Mouse (Mus musculus) embryonic facial prominence, embryonic 11.5 days (tissue): ENCODE results near the gene Hnf4a. TPM values are rescaled to one million over a fixed set of nuclear protein-coding genes. Genes with fewer than 3 reads are reported as not detected.

ENCODE experiments used
- ATAC-seq: fragments of 200-750 bp; cut with Nextera tagmentation; replicated peaks from 2 replicates; pipeline ENCODE4 v1.8.0; 2017; ENCODE audit warnings: low read depth; ENCODE audit not compliant: insufficient number of reproducible peaks, low FRiP score, low TSS enrichment
- DNase-seq: peaks from one replicate; pipeline ENCODE4 v3.0.0-alpha.2; 2015; ENCODE audit warnings: low spot score
- H3K27ac ChIP-seq: fragments of 300-500 bp; sonication (generic); replicated peaks from 2 replicates; pipeline ENCODE4 v1.5.1; 2014; ENCODE audit warnings: mild to moderate bottlenecking, low read depth, low read length, control low read depth
- H3K27me3 ChIP-seq: fragments of 300-500 bp; sonication (generic); 2 replicates; pipeline ENCODE4 v1.6.1; 2014; ENCODE audit warnings: mild to moderate bottlenecking, low read length, moderate library complexity, mixed read lengths; ENCODE audit not compliant: control insufficient read depth, insufficient read depth
- H3K36me3 ChIP-seq: fragments of 300-500 bp; sonication (generic); replicated peaks from 2 replicates; pipeline ENCODE4 v1.6.1; 2014; ENCODE audit warnings: low read depth, mild to moderate bottlenecking, low read length, moderate library complexity, mixed read lengths; ENCODE audit not compliant: control insufficient read depth, insufficient read depth
- H3K4me1 ChIP-seq: fragments of 300-500 bp; sonication (generic); 2 replicates; pipeline ENCODE4 v1.6.1; 2014; ENCODE audit warnings: low read length, mixed read lengths; ENCODE audit not compliant: control insufficient read depth, insufficient read depth
- H3K4me2 ChIP-seq: fragments of 300-500 bp; sonication (generic); 2 replicates; pipeline ENCODE4 v1.6.1; 2014; ENCODE audit warnings: low read depth, mild to moderate bottlenecking, control low read depth, low read length, moderate library complexity
- H3K4me3 ChIP-seq: fragments of 300-500 bp; sonication (generic); 2 replicates; pipeline ENCODE4 v1.5.1; 2014; ENCODE audit warnings: low read depth, low read length, control low read depth
- H3K9ac ChIP-seq: fragments of 300-500 bp; sonication (generic); replicated peaks from 2 replicates; pipeline ENCODE4 v1.6.1; 2014; ENCODE audit warnings: mild to moderate bottlenecking, control low read depth, low read length
- H3K9me3 ChIP-seq: fragments of 300-500 bp; sonication (generic); replicated peaks from 2 replicates; pipeline ENCODE4 v1.6.1; 2016; ENCODE audit warnings: mild to moderate bottlenecking, low read length, inconsistent platforms, mixed read lengths; ENCODE audit not compliant: control insufficient read depth
- WGBS: fragments of 180-500 bp; shearing (Covaris S2); extraction: QIAGEN DNeasy Blood & Tissue Kit; methylation state at CpG from one replicate; pipeline ENCODE4 v1.1.7; 2014; 5-methylcytosine and 5-hydroxymethylcytosine counted together
- polyA plus RNA-seq: library from polyadenylated mRNA; unstranded; fragments of >200 nt; fragmentation: Nextera tagmentation; extraction: Ambion mirVana; gene quantifications from 2 replicates; pipeline ENCODE4 v1.2.1, GENCODE M21; 2014

Hnf4a gene
- polyA plus RNA-seq, 1 experiment from 2014 or later = not detected

DNA sequence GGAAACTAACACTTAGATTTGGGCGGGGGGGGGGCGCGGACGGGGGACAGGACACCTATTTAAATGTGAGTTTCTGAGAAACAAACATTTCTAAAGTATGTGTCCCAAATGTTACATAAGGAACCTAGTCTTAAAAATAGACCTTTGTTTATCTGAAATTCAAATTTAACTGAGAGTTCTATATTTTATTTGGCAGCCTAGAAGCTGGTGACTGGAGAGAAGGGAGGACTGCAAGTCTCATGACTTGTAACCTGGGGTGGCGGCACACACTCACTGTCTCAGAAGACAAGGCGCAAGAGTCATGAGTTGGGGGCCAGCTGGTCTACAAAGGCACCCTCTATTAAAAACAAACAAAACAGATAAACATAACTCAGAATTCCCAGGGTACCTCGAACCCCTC, 94.5 kb downstream of the Hnf4a start:
- no peaks in the 10 kb centered on the region for H3K36me3 ChIP-seq
- no peak overlapping the region for H3K4me3 ChIP-seq
- no peaks in the 10 kb centered on the region for H3K9me3 ChIP-seq
- H3K9ac ChIP-seq = no peak overlapping the region
- no peaks in the 10 kb centered on the region; the same call in 1 of the 2 replicates for H3K4me1 ChIP-seq
- H3K27me3 ChIP-seq = no peaks in the 10 kb centered on the region
- no peak overlapping the region for H3K27ac ChIP-seq
- H3K4me2 ChIP-seq = no peak overlapping the region
- no peak for DNase-seq
- 91% methylated on average over 7 of the region's 7 CpGs for WGBS
- no peak for ATAC-seq

DNA sequence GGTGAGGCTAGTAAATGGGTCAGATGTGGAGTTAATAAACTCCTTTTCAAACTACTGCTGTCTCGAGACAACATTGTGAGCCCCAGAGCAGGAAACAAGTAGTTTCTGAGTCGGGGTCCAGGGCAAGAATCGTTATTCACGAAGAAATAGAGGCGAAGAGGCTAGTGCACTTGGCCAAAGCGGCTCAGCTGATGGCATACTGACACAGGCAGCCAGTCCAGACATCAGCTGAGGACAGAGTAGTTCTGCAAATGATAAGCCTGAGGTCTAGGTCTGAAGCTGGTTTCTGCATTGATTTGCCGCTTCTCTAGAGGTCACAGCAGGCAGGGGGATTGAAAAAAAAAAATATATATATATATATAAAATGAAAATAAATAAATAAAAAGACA, 95.1 kb downstream of the Hnf4a start:
- Histone ChIP-seq H3K9me3 (no peaks in the 10 kb centered on the region), H3K4me2 (peak overlapping the region; percentile 16), H3K27ac (no peak overlapping the region), H3K9ac (peak overlapping the region; percentile 13; the same call in 1 of the 2 replicates), H3K36me3 (no peaks in the 10 kb centered on the region), H3K4me1 (no peaks in the 10 kb centered on the region; the same call in 1 of the 2 replicates), H3K27me3 (no peaks in the 10 kb centered on the region), H3K4me3 (peak overlapping the region; percentile 65; the same call in 1 of the 2 replicates)
- 77% methylated on average over 7 of the region's 7 CpGs for WGBS
- no peak for ATAC-seq
- DNase-seq = no peak

DNA sequence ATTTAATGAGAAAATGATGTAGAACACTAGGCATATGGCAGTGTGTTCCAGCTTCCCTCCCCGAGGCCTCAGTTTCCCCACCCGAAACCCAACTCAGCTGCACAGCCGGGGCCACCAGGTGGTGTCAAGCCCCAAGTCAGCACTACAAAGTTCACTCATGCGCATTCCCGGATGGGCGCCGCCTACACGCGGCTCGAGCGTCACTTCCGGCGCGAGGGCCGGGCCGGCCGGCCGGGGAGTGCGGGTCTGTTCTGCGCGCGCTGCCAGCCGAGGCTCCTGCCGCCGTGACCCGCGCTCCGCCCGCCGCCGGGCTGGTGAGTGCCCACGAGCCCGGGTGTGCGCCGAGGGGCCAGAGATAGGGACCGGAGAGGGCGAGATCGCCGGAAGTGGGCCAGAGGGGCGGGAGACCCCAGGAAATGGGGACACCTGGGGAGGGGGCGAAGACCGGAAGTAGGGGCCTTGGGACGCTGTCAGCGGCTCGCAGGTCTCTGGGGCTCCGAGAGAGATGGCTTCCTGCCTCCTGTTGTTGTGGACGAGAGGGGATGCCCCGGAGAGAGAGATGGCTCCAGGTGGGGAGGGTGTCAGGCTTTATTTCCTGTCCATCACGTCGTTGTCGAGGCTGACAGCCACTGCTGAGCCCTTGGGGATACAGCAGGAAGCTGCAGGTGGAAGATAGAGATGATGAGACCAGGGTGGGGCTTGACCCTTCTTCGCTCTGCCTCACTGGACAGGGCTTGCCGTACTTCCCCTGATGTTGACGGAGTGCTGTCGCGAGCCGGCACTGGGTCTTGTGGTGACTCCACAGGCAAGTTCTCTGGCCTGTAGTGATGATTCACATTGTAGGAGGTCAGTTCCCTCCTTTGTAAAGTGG, 95.7 kb downstream of the Hnf4a start, which contains the start of gene Ttpal:
Ttpal (plus strand) TSS at position 214 of the 871 bp plus-strand sequence.
- H3K9me3 ChIP-seq = no peaks in the 10 kb centered on the region
- H3K4me3 ChIP-seq = peak within 1 kb of the TSS; percentile 65
- peak within 1 kb of the TSS; percentile 93 for H3K9ac ChIP-seq
- ATAC-seq (peak; percentile 91), DNase-seq (peak; percentile 92)
- H3K4me2 ChIP-seq = peak within 1 kb of the TSS; percentile 90
- H3K4me1 ChIP-seq = no peaks in the 10 kb centered on the region; the same call in 1 of the 2 replicates
- H3K27ac ChIP-seq = peak within 1 kb of the TSS; percentile 78; the same call in 1 of the 2 replicates
- WGBS = 2% methylated on average over 57 of the region's 57 CpGs
- H3K27me3 ChIP-seq = no peaks in the 10 kb centered on the region
- no peaks in the 10 kb centered on the region for H3K36me3 ChIP-seq

- H3K4me2 ChIP-seq = no peak overlapping the region
- H3K27me3 ChIP-seq = no peaks in the 10 kb centered on the region
- no peak for ATAC-seq
- H3K9ac ChIP-seq = no peak overlapping the region
- no peaks in the 10 kb centered on the region; the same call in 1 of the 2 replicates for H3K4me1 ChIP-seq
- WGBS = 81% methylated on average over 7 of the region's 7 CpGs
- H3K36me3 ChIP-seq = no peaks in the 10 kb centered on the region
- no peaks in the 10 kb centered on the region for H3K9me3 ChIP-seq
- no peak overlapping the region for H3K27ac ChIP-seq
- DNase-seq = no peak
- H3K4me3 ChIP-seq = no peak overlapping the region
Observed at GRCm38 (mm10) chr2:163606161-163606560, 99.6 kb downstream of the Hnf4a start.

DNA sequence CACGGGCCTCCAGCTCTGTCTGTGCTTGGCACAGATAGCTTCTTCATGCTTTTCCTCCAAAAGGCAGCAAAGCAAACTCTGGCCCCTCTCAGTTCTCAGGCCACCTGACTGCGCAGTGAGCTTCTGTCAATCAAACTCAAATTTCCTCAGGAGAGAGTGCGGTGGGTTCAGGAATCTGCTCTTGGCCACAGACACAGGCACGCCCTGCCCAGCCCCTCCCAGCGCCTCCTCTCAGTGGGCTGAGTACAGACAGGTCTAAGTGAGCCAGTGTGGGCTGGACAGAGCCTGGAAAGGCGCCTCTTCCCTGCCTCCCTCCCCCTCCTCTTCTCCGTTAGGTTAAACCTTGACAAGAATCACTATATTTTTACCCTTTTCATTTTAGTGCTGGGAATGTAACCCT, 101.4 kb downstream of the Hnf4a start:
- DNase-seq = no peak
- H3K4me3 ChIP-seq = no peak overlapping the region
- 82% methylated on average over 7 of the region's 7 CpGs for WGBS

GRCm38 (mm10) chr2:163609281-163609975, 102.8 kb downstream of the Hnf4a start:
- no peak overlapping the region for H3K9ac ChIP-seq
- no peaks in the 10 kb centered on the region for H3K9me3 ChIP-seq
- H3K4me3 ChIP-seq = no peak overlapping the region
- no peaks in the 10 kb centered on the region for H3K27me3 ChIP-seq
- no peaks in the 10 kb centered on the region for H3K4me1 ChIP-seq
- ATAC-seq = no peak
- H3K4me2 ChIP-seq = no peak overlapping the region
- WGBS = 89% methylated on average over 12 of the region's 12 CpGs
- peaks cover 3% of the 10 kb centered on the region for H3K36me3 ChIP-seq
- no peak for DNase-seq
- no peak overlapping the region for H3K27ac ChIP-seq

More for the DNA sequence above, 101.4 kb downstream of the Hnf4a start:
- Histone ChIP-seq H3K27me3 (no peaks in the 10 kb centered on the region), H3K36me3 (peaks cover 3% of the 10 kb centered on the region), H3K4me2 (no peak overlapping the region), H3K27ac (no peak overlapping the region), H3K9ac (no peak overlapping the region), H3K4me1 (no peaks in the 10 kb centered on the region), H3K9me3 (no peaks in the 10 kb centered on the region)
- no peak for ATAC-seq

DNA sequence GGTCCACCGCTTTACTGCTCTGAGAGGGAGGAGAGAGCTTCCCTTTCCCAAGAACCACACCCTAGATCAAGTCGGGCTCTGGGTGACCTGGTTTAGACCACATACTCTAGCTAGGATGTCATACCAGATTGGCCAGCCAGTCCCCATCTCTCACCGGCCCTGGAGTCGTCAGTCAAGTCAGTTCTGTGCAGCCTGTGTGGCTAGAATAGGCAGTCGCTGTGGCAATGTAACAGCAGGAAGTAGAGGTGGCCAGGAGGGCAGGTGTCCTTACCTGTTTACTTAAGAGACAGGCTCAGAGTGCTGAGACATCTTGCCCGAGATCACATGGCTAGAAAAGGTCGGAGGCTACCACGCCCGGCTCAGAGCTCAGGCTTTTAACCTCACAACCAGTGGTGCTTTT, 104.6 kb downstream of the Hnf4a start:
- Histone ChIP-seq H3K9me3 (no peaks in the 10 kb centered on the region), H3K4me3 (no peak overlapping the region), H3K4me1 (no peaks in the 10 kb centered on the region), H3K4me2 (no peak overlapping the region), H3K9ac (no peak overlapping the region), H3K27me3 (no peaks in the 10 kb centered on the region), H3K27ac (no peak overlapping the region), H3K36me3 (peaks cover 3% of the 10 kb centered on the region)
- DNase-seq (no peak), ATAC-seq (no peak)
- WGBS = 72% methylated on average over 9 of the region's 9 CpGs

DNA sequence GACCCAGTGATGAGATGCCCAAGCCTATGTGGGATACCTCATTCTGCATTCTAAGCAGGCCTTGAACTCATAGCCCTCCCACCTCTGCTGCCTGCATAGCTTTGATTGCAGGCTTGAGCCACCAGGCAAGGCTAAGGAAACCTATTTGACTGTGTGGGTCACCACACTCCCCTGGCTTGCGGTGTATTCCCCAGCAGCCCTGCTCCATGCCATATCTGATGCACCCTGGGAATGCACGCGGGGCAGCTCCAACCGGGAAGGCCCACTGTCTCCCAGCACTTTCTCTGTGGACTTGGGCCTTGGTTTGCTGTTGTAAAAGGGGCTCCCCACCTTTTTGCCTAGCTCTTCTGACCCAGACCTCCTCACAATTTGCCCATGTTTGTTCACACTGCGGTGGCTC, 106.6 kb downstream of the Hnf4a start:
- Histone ChIP-seq H3K9me3 (no peaks in the 10 kb centered on the region), H3K36me3 (peaks cover 3% of the 10 kb centered on the region), H3K4me3 (no peak overlapping the region), H3K4me2 (no peak overlapping the region), H3K27me3 (no peaks in the 10 kb centered on the region), H3K4me1 (no peaks in the 10 kb centered on the region), H3K9ac (no peak overlapping the region), H3K27ac (no peak overlapping the region)
- whole genome bisulfite sequencing = 97% methylated on average over 5 of the region's 5 CpGs
- DNase-seq (no peak), ATAC-seq (no peak)
